Mouse (Mus musculus) kidney, adult 2 months (tissue): ENCODE data around the gene Styxl1.

Source experiments
- CTCF ChIP-seq: fragments of 200-500 bp; conservative IDR thresholded peaks from 2 replicates; pipeline ENCODE4 v1.5.1; 2011; ENCODE audit warnings: low read depth, mild to moderate bottlenecking, control low read depth, low read length, moderate library complexity, mixed read lengths; ENCODE audit not compliant: insufficient read depth, insufficient read length
- POLR2A ChIP-seq: fragments of 200-500 bp; IDR thresholded peaks from one replicate; pipeline ENCODE4 v1.6.1; 2011; ENCODE audit warnings: low read depth, low read length, control low read depth

DNA sequence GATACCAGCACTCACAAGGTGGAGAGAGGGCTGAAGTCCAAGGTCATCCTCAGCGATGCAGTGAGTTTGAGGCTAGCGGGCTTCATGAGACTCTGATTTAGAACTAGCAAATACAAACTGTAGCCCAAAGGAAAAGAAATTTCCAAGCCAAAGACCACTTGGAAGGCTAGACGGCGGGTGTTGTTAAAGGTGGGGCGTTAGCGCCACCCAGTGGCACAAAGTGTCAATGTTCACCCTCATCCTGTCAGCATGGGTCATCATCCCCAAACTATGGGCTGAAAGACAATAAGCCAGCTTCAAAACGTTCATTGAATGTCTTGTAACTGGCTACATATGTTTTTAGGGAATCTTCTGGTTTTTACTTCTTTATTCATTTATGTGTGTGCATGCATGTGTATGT is 14.7 kb downstream of the Styxl1 start:
- TF ChIP-seq CTCF (peak; percentile 94), POLR2A (no peak)
